Mouse (Mus musculus) cerebellum, adult (tissue): ENCODE results near the gene Trip12.

Experiments
- ATAC-seq: cut with Nextera tagmentation; 2 replicates; pipeline ENCODE4 v1.9.2; 2017; ENCODE audit warnings: mild to moderate bottlenecking, moderate library complexity, mixed read lengths; ENCODE audit not compliant: insufficient number of reproducible peaks, low FRiP score, low TSS enrichment

Gene Trip12

GRCm38 (mm10) chr1:84840018-84840664 is at the start of gene Trip12:
Gene Trip12 (minus strand): TSS chr1:84840516.
- ATAC-seq = no peak; the same call in 1 of the 2 replicates

- ATAC-seq = no peak
These were observed 49.7 kb upstream of the Trip12 start for GRCm38 (mm10) chr1:84890005-84890393.

- no peak for ATAC-seq
These were observed 49.2 kb upstream of the Trip12 start for GRCm38 (mm10) chr1:84889330-84890004.

- no peak for ATAC-seq
These were observed 45.6 kb upstream of the Trip12 start for GRCm38 (mm10) chr1:84885921-84886320.

GRCm38 (mm10) chr1:84885174-84885573 is 44.9 kb upstream of the Trip12 start:
- ATAC-seq = no peak

- no peak for ATAC-seq
These were observed 43.6 kb upstream of the Trip12 start for GRCm38 (mm10) chr1:84883889-84884288.

GRCm38 (mm10) chr1:84882937-84883336 is 42.6 kb upstream of the Trip12 start:
- ATAC-seq = no peak

- ATAC-seq = no peak
These were observed 41.8 kb upstream of the Trip12 start for GRCm38 (mm10) chr1:84882066-84882532.

GRCm38 (mm10) chr1:84881248-84882065 is 41.1 kb upstream of the Trip12 start:
- no peak for ATAC-seq

GRCm38 (mm10) chr1:84879571-84880120 is 39.3 kb upstream of the Trip12 start:
- no peak for ATAC-seq

GRCm38 (mm10) chr1:84877590-84877989 is 37.3 kb upstream of the Trip12 start:
- no peak for ATAC-seq

GRCm38 (mm10) chr1:84872939-84873338 is 32.6 kb upstream of the Trip12 start:
- ATAC-seq = no peak

GRCm38 (mm10) chr1:84872105-84872504 is 31.8 kb upstream of the Trip12 start:
- no peak for ATAC-seq

GRCm38 (mm10) chr1:84871131-84871530 is 30.8 kb upstream of the Trip12 start:
- no peak for ATAC-seq

GRCm38 (mm10) chr1:84869498-84869897 is 29.2 kb upstream of the Trip12 start:
- no peak for ATAC-seq

- no peak for ATAC-seq
These were observed 28.5 kb upstream of the Trip12 start for GRCm38 (mm10) chr1:84868841-84869240.

GRCm38 (mm10) chr1:84868311-84868710 is 28.0 kb upstream of the Trip12 start:
- no peak for ATAC-seq

- ATAC-seq = no peak
These were observed 26.5 kb upstream of the Trip12 start for GRCm38 (mm10) chr1:84866706-84867230.

- no peak for ATAC-seq
These were observed 25.9 kb upstream of the Trip12 start for GRCm38 (mm10) chr1:84866231-84866630.

GRCm38 (mm10) chr1:84864645-84865044 is 24.3 kb upstream of the Trip12 start:
- no peak for ATAC-seq

GRCm38 (mm10) chr1:84861255-84861630 is 20.9 kb upstream of the Trip12 start:
- ATAC-seq = no peak
